Comparison of ENCODE assay signal across 14 mouse cellular contexts in the genomic region with DNA sequence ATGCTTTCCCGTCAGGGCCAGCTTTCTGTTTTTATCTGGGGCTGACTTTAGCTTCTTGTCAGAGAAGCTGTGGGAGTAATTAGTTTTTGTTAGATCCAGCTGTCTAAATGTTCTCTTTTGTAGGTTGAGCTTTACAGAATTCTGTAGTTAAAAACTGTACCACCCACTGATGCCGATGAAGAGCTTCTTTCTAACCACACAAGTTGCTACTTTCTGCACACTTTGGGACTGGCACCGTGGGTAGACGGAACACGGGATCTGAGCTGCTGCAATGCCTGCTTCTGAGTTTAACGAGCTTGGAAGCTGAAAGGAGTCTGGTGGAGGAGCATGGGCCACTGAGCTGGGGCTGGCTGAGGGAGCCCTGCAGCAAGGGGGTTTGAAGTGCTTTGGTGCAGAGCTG. TPM values are rescaled to one million over a fixed set of nuclear protein-coding genes. Genes with fewer than 3 reads are reported as not detected.
DNase-seq lines count a peak whose midpoint lies in the region; ATAC-seq and TF ChIP-seq lines count a peak whose summit lies in the region.
"Had no signal": no experiment of that assay in that cellular context is flagged by ENCODE, and none has a peak within 500 bp of the region (broad histone marks: within the 10 kb centered on the region; RNA-seq: fewer than 3 reads in every experiment).

No protein-coding gene starts in this region.

- peaks cover 91% of the 10 kb centered on the region for H3K36me3 ChIP-seq in heart, embryonic 13.5 days
- H3K36me3 ChIP-seq in heart, adult 2 months (ENCODE audit: control insufficient read depth, insufficient read depth, low read length), result peaks cover 2% of the 10 kb centered on the region; the same call in 1 of the 2 replicates
- H3K36me3 ChIP-seq in liver, embryonic 12.5 days, result peaks cover 99% of the 10 kb centered on the region

- H3K9ac ChIP-seq in heart, embryonic 13.5 days, result peak overlapping the region; percentile 14; the same call in 1 of the 2 replicates
- H3K9ac ChIP-seq in heart, adult 2 months (ENCODE audit: low read depth, low read length), result no peak overlapping the region
- no peak overlapping the region for H3K9ac ChIP-seq in liver, embryonic 12.5 days
- H3K9ac ChIP-seq: intestine, embryonic 15.5 days; liver, postnatal 0 days had no signal

- TF ChIP-seq CTCF in heart, adult 2 months (IDR thresholded peaks at IDR 0.05), result no peak

- no peak overlapping the region for H3K4me2 ChIP-seq in heart, embryonic 13.5 days
- H3K4me2 ChIP-seq in liver, embryonic 12.5 days, result no peak overlapping the region
- H3K4me2 ChIP-seq: intestine, embryonic 15.5 days had no signal

- TF ChIP-seq POLR2A in heart, adult 2 months (IDR thresholded peaks at IDR 0.05; ENCODE audit: insufficient read depth, low read depth, low read length), result no peak

- no peak for ATAC-seq in heart, embryonic 13.5 days (ENCODE audit: extremely low read depth, insufficient number of reproducible peaks, low FRiP score, low TSS enrichment)
- no peak for ATAC-seq in liver, embryonic 12.5 days

- no peak for TF ChIP-seq EP300 in heart, adult 2 months (IDR thresholded peaks at IDR 0.05; ENCODE audit: insufficient read depth, low read depth, low read length)

- intact Hi-C loops in heart, adult 2 months (cut with DNase I), result loop anchor here (2.0 kb wide), 1 partner anchor 13 kb away; no protein-coding TSS in a partner anchor

- no peaks in the 10 kb centered on the region for H3K9me3 ChIP-seq in heart, embryonic 13.5 days
- H3K9me3 ChIP-seq in liver, embryonic 12.5 days (replicated peaks), result no peaks in the 10 kb centered on the region
- H3K9me3 ChIP-seq: hindbrain, embryonic 10.5 days; intestine, embryonic 15.5 days had no signal

- no peak for DNase-seq in heart, adult 2 months
- DNase-seq in liver, result no peak
- peak; percentile 70 to 89 for DNase-seq in frontal cortex, postnatal 36 days (ENCODE audit: low spot score in 2 of 2)
- peak; percentile 44 for DNase-seq in right cerebral cortex, postnatal 14 days
- no peak for DNase-seq in ovary, postnatal 36 days (ENCODE audit: low spot score)
- DNase-seq in cerebellum, adult 9-10 months, result no peak

- H3K4me3 ChIP-seq in heart, embryonic 13.5 days, result no peak overlapping the region
- H3K4me3 ChIP-seq in heart, adult 2 months, result no peak overlapping the region
- no peak overlapping the region for H3K4me3 ChIP-seq in liver, embryonic 12.5 days
- H3K4me3 ChIP-seq: hindbrain, embryonic 10.5 days; intestine, embryonic 15.5 days had no signal

- no peaks in the 10 kb centered on the region for H3K27me3 ChIP-seq in heart, embryonic 13.5 days (replicated peaks)
- H3K27me3 ChIP-seq in heart, adult 2 months (ENCODE audit: control insufficient read depth, insufficient read depth, low read length), result no peaks in the 10 kb centered on the region
- H3K27me3 ChIP-seq in liver, embryonic 12.5 days (replicated peaks), result no peaks in the 10 kb centered on the region
- H3K27me3 ChIP-seq: intestine, embryonic 15.5 days had no signal

- H3K4me1 ChIP-seq in heart, embryonic 13.5 days, result peaks cover 46% of the 10 kb centered on the region
- H3K4me1 ChIP-seq in heart, adult 2 months (ENCODE audit: control insufficient read depth, insufficient read depth, low read length), result peaks cover 13% of the 10 kb centered on the region
- H3K4me1 ChIP-seq in liver, embryonic 12.5 days, result peaks cover 53% of the 10 kb centered on the region

- 0 out of 2 replicates have a peak overlapping the region, but pooled peaks have one; percentile 17 for H3K27ac ChIP-seq in heart, embryonic 13.5 days (replicated peaks)
- no peak overlapping the region for H3K27ac ChIP-seq in heart, adult 2 months
- H3K27ac ChIP-seq in liver, embryonic 12.5 days, result peak overlapping the region; percentile 38; the same call in 1 of the 2 replicates
- H3K27ac ChIP-seq: hindbrain, embryonic 10.5 days; intestine, embryonic 15.5 days had no signal

- WGBS in heart, embryonic 13.5 days, result 74% methylated on average over 6 of the region's 6 CpGs
- WGBS in heart, adult 2 months, result 70% methylated on average over 6 of the region's 6 CpGs
- WGBS in liver, embryonic 12.5 days (ENCODE audit: insufficient replicate concordance), result 82% methylated on average over 6 of the region's 6 CpGs

- peaks cover 12% of the 10 kb centered on the region for H3K79me2 ChIP-seq in heart, adult 2 months (replicated peaks; ENCODE audit: control insufficient read depth, insufficient read depth, low read length)

RNA-seq across cellular contexts. Expression of a gene that starts 10.0 kb away (rescaled TPM):
- polyA plus RNA-seq in heart, embryonic 13.5 days (2015; fragmentation: Nextera tagmentation; extraction: Ambion mirVana), result 103 and 110 TPM in 2 replicates
- total RNA-seq in heart, adult 2 months (2021), result 100 to 1,000 TPM; 131 to 132 TPM
- 119 and 168 TPM in 2 replicates for polyA plus RNA-seq in heart, adult 2 months (2012; rRNA removed)
- polyA plus RNA-seq in liver, embryonic 12.5 days (2016; fragmentation: Nextera tagmentation; extraction: Ambion mirVana), result 68.8 and 72.8 TPM in 2 replicates

RNA-seq across cellular contexts. Expression of a gene that starts 14.4 kb away (rescaled TPM):
- 171 and 186 TPM in 2 replicates for polyA plus RNA-seq in heart, embryonic 13.5 days (2015; fragmentation: Nextera tagmentation; extraction: Ambion mirVana)
- total RNA-seq in heart, adult 2 months (2021), result 10 to 100 TPM; 66.4 to 67.8 TPM
- 122 and 167 TPM in 2 replicates for polyA plus RNA-seq in heart, adult 2 months (2012; rRNA removed)
- 138 and 146 TPM in 2 replicates for polyA plus RNA-seq in liver, embryonic 12.5 days (2016; fragmentation: Nextera tagmentation; extraction: Ambion mirVana)

RNA-seq across cellular contexts. Expression of a gene that starts 14.5 kb away (rescaled TPM):
- polyA plus RNA-seq in heart, embryonic 13.5 days (2015; fragmentation: Nextera tagmentation; extraction: Ambion mirVana), result 2.8 TPM in 1 of 2 replicates, not detected in the other
- 10 to 100 TPM; 15.5 to 15.8 TPM for total RNA-seq in heart, adult 2 months (2021)
- polyA plus RNA-seq in heart, adult 2 months (2012; rRNA removed), result not detected in 2 replicates
- 5.1 TPM in 1 of 2 replicates, not detected in the other for polyA plus RNA-seq in liver, embryonic 12.5 days (2016; fragmentation: Nextera tagmentation; extraction: Ambion mirVana)
- polyA plus RNA-seq: heart, embryonic 14.5 days; limb, embryonic 11.5 days; spleen, adult 2 months had no signal

RNA-seq across cellular contexts. Expression of a gene that starts 30.5 kb away (rescaled TPM):
- polyA plus RNA-seq in heart, embryonic 13.5 days (2015; fragmentation: Nextera tagmentation; extraction: Ambion mirVana), result 78.6 and 81.9 TPM in 2 replicates
- 10 to 100 TPM; 74.6 to 80.9 TPM for total RNA-seq in heart, adult 2 months (2021)
- 53.5 and 69.7 TPM in 2 replicates for polyA plus RNA-seq in heart, adult 2 months (2012; rRNA removed)
- polyA plus RNA-seq in liver, embryonic 12.5 days (2016; fragmentation: Nextera tagmentation; extraction: Ambion mirVana), result 55.7 and 59.9 TPM in 2 replicates

Comparison
In these comparisons a context has a peak if more than half of its experiments do, and no peak if none do; other contexts are left out.
1. DNase-seq: peak in frontal cortex, postnatal 36 days (2 of 2) and right cerebral cortex, postnatal 14 days (single experiment); none in heart, adult 2 months (0 of 2), liver (single experiment), ovary, postnatal 36 days (single experiment) and cerebellum, adult 9-10 months (single experiment).